Mouse (Mus musculus): Measurements from ENCODE around the gene Amz2.

Gene Amz2

GRCm38 (mm10) chr11:109494890-109495770, 69.4 kb downstream of the Amz2 start:
- no peak for DNase-seq (ENCODE audit: low spot score)

- no peak for DNase-seq (ENCODE audit: low spot score)
Measured at GRCm38 (mm10) chr11:109495771-109496474, 70.2 kb downstream of the Amz2 start.

- no peak for DNase-seq (ENCODE audit: low spot score)
Measured at GRCm38 (mm10) chr11:109496475-109496993, 70.8 kb downstream of the Amz2 start.

GRCm38 (mm10) chr11:109496996-109497714, 71.4 kb downstream of the Amz2 start:
- DNase-seq (ENCODE audit: low spot score): no peak

- DNase-seq (ENCODE audit: low spot score): no peak
Measured at GRCm38 (mm10) chr11:109497990-109498389, 72.2 kb downstream of the Amz2 start.

GRCm38 (mm10) chr11:109500206-109500605, 74.5 kb downstream of the Amz2 start:
- DNase-seq (ENCODE audit: low spot score): no peak
